Mouse (Mus musculus) C2C12 (cell line): ENCODE results near the gene Sycp2. TPM values are rescaled to one million over a fixed set of nuclear protein-coding genes. Genes with fewer than 3 reads are reported as not detected.

Experiments
- H3K27me3 ChIP-seq: one replicate; pipeline ENCODE4 v1.6.1; 2011; ENCODE audit not compliant: control insufficient read depth, insufficient read depth, insufficient read length
- H3K36me3 ChIP-seq: one replicate; pipeline ENCODE4 v1.6.1; 2011; ENCODE audit not compliant: control insufficient read depth, insufficient read depth
- H3K4me3 ChIP-seq: one replicate; pipeline ENCODE4 v1.5.1; 2011; ENCODE audit warnings: mild to moderate bottlenecking, control low read depth; ENCODE audit not compliant: poor library complexity, insufficient read depth, severe bottlenecking
- H3K79me2 ChIP-seq: one replicate; pipeline ENCODE4 v1.6.1; 2011; ENCODE audit not compliant: control insufficient read depth, insufficient read depth
- H3K79me3 ChIP-seq: one replicate; pipeline ENCODE4 v1.6.1; 2011; ENCODE audit warnings: low read depth, control low read depth
- H3ac ChIP-seq: one replicate; pipeline ENCODE3; 2011; ENCODE audit warnings: low read depth; ENCODE audit not compliant: control insufficient read depth, insufficient read length
- CEBPB ChIP-seq: IDR thresholded peaks from one replicate; pipeline ENCODE4 v1.6.1; 2011; ENCODE audit warnings: low read depth, mild to moderate bottlenecking, control low read depth, moderate library complexity
- CTCF ChIP-seq: IDR thresholded peaks from one replicate; pipeline ENCODE4 v1.5.1; 2011; ENCODE audit not compliant: control insufficient read depth, insufficient read depth, insufficient read length
- FOSL1 ChIP-seq: IDR thresholded peaks from one replicate; pipeline ENCODE4 v1.8.0; 2011; ENCODE audit warnings: mild to moderate bottlenecking, low read length; ENCODE audit not compliant: poor library complexity, insufficient read depth, severe bottlenecking
- MAX ChIP-seq: IDR thresholded peaks from one replicate; pipeline ENCODE4 v1.6.1; 2011; ENCODE audit warnings: mild to moderate bottlenecking, control low read depth
- MYOD1 ChIP-seq: IDR thresholded peaks from one replicate; pipeline ENCODE4 v1.6.1; 2011; ENCODE audit warnings: low read depth; ENCODE audit not compliant: control insufficient read depth, insufficient read length
- MYOG ChIP-seq: IDR thresholded peaks from one replicate; pipeline ENCODE4 v1.6.1; 2011; ENCODE audit not compliant: control insufficient read depth, insufficient read length; ENCODE audit errors: extremely low read depth
- USF1 ChIP-seq: IDR thresholded peaks from one replicate; pipeline ENCODE4 v1.6.1; 2011; ENCODE audit warnings: low read depth, mild to moderate bottlenecking, control low read depth, moderate library complexity
- polyA plus RNA-seq: library from polyadenylated mRNA; unstranded; fragments of >200 nt; fragmentation: generic; extraction: Trizol; gene quantifications from one replicate; pipeline ENCODE4 v1.2.1, GENCODE M21; 2012; ENCODE audit warnings: missing spikeins

Sycp2 gene
- polyA plus RNA-seq, 1 experiment = not detected

- Histone ChIP-seq H3K79me2 (no peaks in the 10 kb centered on the region), H3K36me3 (no peaks in the 10 kb centered on the region), H3K27me3 (no peaks in the 10 kb centered on the region), H3ac (no peak overlapping the region), H3K79me3 (no peaks in the 10 kb centered on the region), H3K4me3 (no peak overlapping the region)
- no peak for TF ChIP-seq MYOD1
- no peak for TF ChIP-seq MYOG
- no peak for TF ChIP-seq CTCF
- TF ChIP-seq FOSL1 = no peak
- TF ChIP-seq USF1 = no peak
- no peak for TF ChIP-seq MAX
- TF ChIP-seq CEBPB = no peak
Measured at GRCm38 (mm10) chr2:178437311-178437710, 29.8 kb upstream of the Sycp2 start.

DNA sequence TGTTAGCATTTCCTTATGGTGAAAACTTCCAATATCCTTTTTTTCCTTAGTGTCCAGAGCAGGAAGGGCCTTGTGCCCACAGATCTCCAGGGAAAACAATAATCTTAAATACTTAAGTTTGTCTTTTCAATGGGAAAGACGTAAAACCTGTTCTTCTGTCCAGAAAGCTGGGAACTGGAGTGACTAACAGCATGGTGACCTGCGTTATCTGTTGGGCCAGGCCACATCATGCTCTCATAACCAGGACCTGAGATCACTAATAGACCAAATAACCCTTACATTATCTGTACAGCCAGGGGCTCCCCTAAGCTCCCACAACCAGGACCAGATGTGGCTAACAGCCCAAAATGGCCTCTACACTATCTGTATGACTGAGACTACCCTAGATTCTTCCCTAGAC lies 26.4 kb upstream of the Sycp2 start:
- no peaks in the 10 kb centered on the region for H3K79me3 ChIP-seq

GRCm38 (mm10) chr2:178433495-178433894 lies 26.0 kb upstream of the Sycp2 start:
- Histone ChIP-seq H3K36me3 (no peaks in the 10 kb centered on the region), H3K4me3 (no peak overlapping the region), H3K79me2 (no peaks in the 10 kb centered on the region), H3K27me3 (no peaks in the 10 kb centered on the region), H3K79me3 (no peaks in the 10 kb centered on the region), H3ac (no peak overlapping the region)
- TF ChIP-seq CTCF (no peak), MAX (no peak), USF1 (no peak)

More for the DNA sequence above, 26.4 kb upstream of the Sycp2 start:
- no peaks in the 10 kb centered on the region for H3K36me3 ChIP-seq
- H3K4me3 ChIP-seq = no peak overlapping the region
- TF ChIP-seq CEBPB (no peak), CTCF (no peak), MAX (no peak), MYOD1 (no peak), MYOG (no peak)
- H3K79me2 ChIP-seq = no peaks in the 10 kb centered on the region
- H3K27me3 ChIP-seq = no peaks in the 10 kb centered on the region
- H3ac ChIP-seq = no peak overlapping the region

GRCm38 (mm10) chr2:178430231-178430630 lies 22.7 kb upstream of the Sycp2 start, which contains the start of gene Cdh26:
Cdh26 (plus strand) TSS chr2:178430531.
- Histone ChIP-seq H3K79me3 (no peaks in the 10 kb centered on the region), H3ac (no peak within 1 kb of the TSS), H3K36me3 (no peaks in the 10 kb centered on the region), H3K4me3 (no peak within 1 kb of the TSS), H3K79me2 (no peaks in the 10 kb centered on the region), H3K27me3 (no peaks in the 10 kb centered on the region)
- no peak for TF ChIP-seq USF1
- no peak for TF ChIP-seq MAX
- no peak for TF ChIP-seq MYOG
- no peak for TF ChIP-seq MYOD1
- no peak for TF ChIP-seq CEBPB
- TF ChIP-seq CTCF = no peak
- no peak for TF ChIP-seq FOSL1

DNA sequence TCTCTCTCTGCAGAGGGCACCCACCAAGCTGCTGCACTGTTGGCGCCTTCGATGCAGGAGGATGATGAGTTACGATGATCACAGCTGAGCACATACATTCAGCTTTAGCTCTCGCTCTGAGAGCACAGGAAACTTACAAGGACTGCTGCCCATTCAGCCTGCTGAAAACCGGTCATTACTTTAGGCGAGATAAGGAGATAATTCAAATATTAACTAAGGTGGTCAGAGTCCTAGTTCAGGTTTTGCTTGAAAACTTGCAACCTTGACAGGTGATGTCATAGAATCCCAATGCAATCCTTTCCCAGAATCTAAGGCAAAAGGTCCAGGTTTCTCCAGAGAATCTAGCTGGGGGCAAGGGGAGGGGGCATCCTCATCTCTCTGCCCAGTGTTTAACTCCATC lies 21.9 kb upstream of the Sycp2 start:
- Histone ChIP-seq H3K79me3 (no peaks in the 10 kb centered on the region), H3ac (no peak overlapping the region), H3K79me2 (no peaks in the 10 kb centered on the region), H3K36me3 (no peaks in the 10 kb centered on the region), H3K4me3 (no peak overlapping the region), H3K27me3 (no peaks in the 10 kb centered on the region)
- no peak for TF ChIP-seq FOSL1
- no peak for TF ChIP-seq MYOG
- TF ChIP-seq CEBPB = no peak
- no peak for TF ChIP-seq USF1
- TF ChIP-seq CTCF = no peak
- TF ChIP-seq MAX = no peak
- TF ChIP-seq MYOD1 = no peak

GRCm38 (mm10) chr2:178428676-178429075 lies 21.2 kb upstream of the Sycp2 start:
- H3K27me3 ChIP-seq = no peaks in the 10 kb centered on the region
- H3ac ChIP-seq = no peak overlapping the region
- H3K79me2 ChIP-seq = no peaks in the 10 kb centered on the region
- no peaks in the 10 kb centered on the region for H3K36me3 ChIP-seq
- H3K4me3 ChIP-seq = no peak overlapping the region
- TF ChIP-seq MYOD1 (no peak), FOSL1 (no peak), MAX (no peak), USF1 (no peak), MYOG (no peak), CTCF (no peak), CEBPB (no peak)
- H3K79me3 ChIP-seq = no peaks in the 10 kb centered on the region

GRCm38 (mm10) chr2:178428183-178428582 lies 20.7 kb upstream of the Sycp2 start:
- Histone ChIP-seq H3K27me3 (no peaks in the 10 kb centered on the region), H3K79me2 (no peaks in the 10 kb centered on the region), H3K36me3 (no peaks in the 10 kb centered on the region), H3K79me3 (no peaks in the 10 kb centered on the region), H3ac (no peak overlapping the region), H3K4me3 (no peak overlapping the region)
- no peak for TF ChIP-seq FOSL1
- no peak for TF ChIP-seq MAX
- no peak for TF ChIP-seq MYOD1
- TF ChIP-seq USF1 = no peak
- TF ChIP-seq CEBPB = no peak
- TF ChIP-seq CTCF = no peak
- TF ChIP-seq MYOG = no peak
